Mouse (Mus musculus) cerebellum, postnatal 14 days (tissue): ENCODE data around the gene Cdk2.

ENCODE experiments used
- DNase-seq, 2 experiments: peaks; one replicate each; pipeline ENCODE4 v3.0.0; 2021; ENCODE audit warnings: mixed read lengths in 2 of 2

Cdk2 gene

GRCm38 (mm10) chr10:128653866-128654265, 51.0 kb downstream of the Cdk2 start:
- no peak for DNase-seq
